Mouse (Mus musculus) MEL (cell line): ENCODE results near the gene Scfd2.

ENCODE experiments used
- CTCF ChIP-seq, 3 experiments: IDR thresholded peaks in 2 of 3; conservative IDR thresholded peaks in 1 of 3; 2 replicates each; pipeline ENCODE4 v1.5.1; 2011 to 2012; ENCODE audit warnings: low read length in 3 of 3, low read depth in 2 of 3, mild to moderate bottlenecking in 2 of 3, improper control_type of control experiment in 1 of 3, inconsistent platforms in 1 of 3, mixed read lengths in 1 of 3, moderate library complexity in 1 of 3; ENCODE audit not compliant: control insufficient read depth in 1 of 3, insufficient read depth in 1 of 3, poor library complexity in 1 of 3, severe bottlenecking in 1 of 3
- E2F4 ChIP-seq: IDR thresholded peaks from 2 replicates; pipeline ENCODE4 v1.6.1; 2011; ENCODE audit warnings: low read depth, low read length, improper control_type of control experiment, borderline replicate concordance
- ETS1 ChIP-seq: IDR thresholded peaks from 2 replicates; pipeline ENCODE4 v1.6.1; 2012; ENCODE audit warnings: low read depth, mild to moderate bottlenecking, inconsistent platforms, low read length, improper control_type of control experiment, moderate library complexity
- MAFK ChIP-seq: IDR thresholded peaks from 2 replicates; pipeline ENCODE4 v1.6.1; 2011; ENCODE audit warnings: low read depth, mild to moderate bottlenecking, low read length, improper control_type of control experiment, borderline replicate concordance
- MAZ ChIP-seq: IDR thresholded peaks from 2 replicates; pipeline ENCODE4 v1.6.1; 2012; ENCODE audit warnings: low read depth, mild to moderate bottlenecking, inconsistent platforms, low read length, improper control_type of control experiment
- MEF2A ChIP-seq: IDR thresholded peaks from 2 replicates; pipeline ENCODE4 v1.6.1; 2014; ENCODE audit warnings: low read depth, mild to moderate bottlenecking, inconsistent platforms, low read length, improper control_type of control experiment; ENCODE audit not compliant: poor library complexity, insufficient replicate concordance, severe bottlenecking; ENCODE audit errors: extremely low read depth
- NRF1 ChIP-seq: IDR thresholded peaks from 2 replicates; pipeline ENCODE4 v1.6.1; 2014; ENCODE audit warnings: low read depth, mild to moderate bottlenecking, inconsistent platforms, low read length, improper control_type of control experiment, moderate library complexity; ENCODE audit not compliant: poor library complexity, insufficient read depth, severe bottlenecking
- POLR2A ChIP-seq, 2 experiments: IDR thresholded peaks; 2 replicates each; pipeline ENCODE4 v1.6.1; 2011 to 2012; ENCODE audit warnings: low read length in 2 of 2, mild to moderate bottlenecking in 2 of 2, control low read depth in 1 of 2, improper control_type of control experiment in 1 of 2, low read depth in 1 of 2, moderate library complexity in 1 of 2; ENCODE audit not compliant: control insufficient read depth in 1 of 2, insufficient read depth in 1 of 2, poor library complexity in 1 of 2
- POLR2AphosphoS2 ChIP-seq: IDR thresholded peaks from 2 replicates; pipeline ENCODE4 v1.6.1; 2011; ENCODE audit warnings: low read length, improper control_type of control experiment
- RAD21 ChIP-seq: IDR thresholded peaks from 2 replicates; pipeline ENCODE4 v1.6.1; 2011; ENCODE audit warnings: mild to moderate bottlenecking, low read depth, low read length, improper control_type of control experiment
- TBP ChIP-seq: IDR thresholded peaks from 2 replicates; pipeline ENCODE4 v1.8.0; 2011; ENCODE audit warnings: low read depth, low read length, improper control_type of control experiment
- USF1 ChIP-seq: IDR thresholded peaks from 2 replicates; pipeline ENCODE4 v1.6.1; 2014; ENCODE audit warnings: low read depth, mild to moderate bottlenecking, inconsistent platforms, low read length, improper control_type of control experiment, moderate library complexity
- ZC3H11A ChIP-seq: IDR thresholded peaks from 2 replicates; pipeline ENCODE4 v1.6.1; 2012; ENCODE audit warnings: low read depth, mild to moderate bottlenecking, inconsistent platforms, low read length, improper control_type of control experiment

DNA sequence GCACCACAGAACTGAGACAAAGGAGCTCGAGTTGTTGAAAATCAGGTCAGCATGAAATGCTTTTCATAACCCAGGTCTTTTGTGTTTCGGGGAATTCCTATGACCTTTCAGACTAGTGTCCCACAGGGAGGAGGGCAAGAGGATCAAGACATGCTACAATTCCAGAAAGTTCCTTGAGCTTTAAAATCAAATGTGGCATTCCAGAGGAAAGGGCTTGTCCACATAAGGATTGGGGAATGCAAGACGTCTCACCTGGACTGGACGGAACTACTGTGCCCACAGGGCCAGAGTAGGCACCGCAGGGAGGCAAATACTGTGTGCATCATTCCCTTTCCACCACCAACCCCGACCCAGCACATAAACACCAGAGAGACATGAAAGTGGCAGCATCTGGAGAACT lies 266.4 kb downstream of the Scfd2 start:
- TF ChIP-seq ZC3H11A (no peak), MAFK (no peak), POLR2A (IDR thresholded peaks at IDR 0.05; ENCODE audit: control insufficient read depth in 1 of 2, insufficient read depth in 1 of 2, low read depth in 1 of 2, low read length in 2 of 2, poor library complexity in 1 of 2) (no peak), ETS1 (no peak), POLR2AphosphoS2 (no peak), MEF2A (no peak), CTCF (IDR thresholded peaks at IDR 0.05 in 2 of 3, conservative IDR thresholded peaks at IDR 0.05 in 1 of 3; ENCODE audit: control insufficient read depth in 1 of 3, insufficient read depth in 1 of 3, low read depth in 2 of 3, low read length in 3 of 3, poor library complexity in 1 of 3, severe bottlenecking in 1 of 3) (no peak), USF1 (no peak), NRF1 (no peak), E2F4 (no peak), RAD21 (no peak), MAZ (no peak), TBP (no peak)
